Mouse (Mus musculus): ENCODE measurements around the gene Nipsnap1. TPM values are rescaled to one million over a fixed set of nuclear protein-coding genes. Genes with fewer than 3 reads are reported as not detected.

Gene Nipsnap1
- 10 to 100 TPM; 85.4 to 89.7 TPM for total RNA-seq (2021)
- long read RNA-seq, transcript Nipsnap1-201 (10 exons, 1,926 nt), result major isoform, 65 of 83 reads
- long read RNA-seq, partial matches to known transcripts, result 9 of 83 reads
- long read RNA-seq, other reads (novel, unspliced or antisense), result 9 of 83 reads

- DNase-seq (ENCODE audit: low spot score in 2 of 2), result peak; percentile 76 to 83
Observed at GRCm38 (mm10) chr11:4873755-4874475, at the start of gene Nipsnap1. TSS of gene Nipsnap1 (plus strand) at chr11:4873951.

GRCm38 (mm10) chr11:4826152-4826778 is 47.5 kb upstream of the Nipsnap1 start:
- no peak for DNase-seq (ENCODE audit: low spot score in 2 of 2)

- DNase-seq (ENCODE audit: low spot score in 2 of 2), result no peak
Observed at GRCm38 (mm10) chr11:4827340-4827739, 46.4 kb upstream of the Nipsnap1 start.

GRCm38 (mm10) chr11:4827916-4828315 is 45.8 kb upstream of the Nipsnap1 start:
- no peak for DNase-seq (ENCODE audit: low spot score in 2 of 2)

GRCm38 (mm10) chr11:4831066-4831465 is 42.7 kb upstream of the Nipsnap1 start:
- DNase-seq (ENCODE audit: low spot score in 2 of 2), result no peak

GRCm38 (mm10) chr11:4833295-4833939 is 40.3 kb upstream of the Nipsnap1 start:
- no peak for DNase-seq (ENCODE audit: low spot score in 2 of 2)

- no peak for DNase-seq (ENCODE audit: low spot score in 2 of 2)
Observed at GRCm38 (mm10) chr11:4835436-4835835, 38.3 kb upstream of the Nipsnap1 start.

GRCm38 (mm10) chr11:4836755-4837154 is 37.0 kb upstream of the Nipsnap1 start:
- DNase-seq (ENCODE audit: low spot score in 2 of 2), result peak; percentile 52 to 64

GRCm38 (mm10) chr11:4837342-4837741 is 36.4 kb upstream of the Nipsnap1 start:
- no peak for DNase-seq (ENCODE audit: low spot score in 2 of 2)

- DNase-seq (ENCODE audit: low spot score in 2 of 2), result no peak
Observed at GRCm38 (mm10) chr11:4838235-4838634, 35.5 kb upstream of the Nipsnap1 start.

- DNase-seq (ENCODE audit: low spot score in 2 of 2), result no peak
Observed at GRCm38 (mm10) chr11:4840942-4841526, 32.7 kb upstream of the Nipsnap1 start.

- DNase-seq (ENCODE audit: low spot score in 2 of 2), result peak; percentile 45 to 54
Observed at GRCm38 (mm10) chr11:4848483-4849248, 25.1 kb upstream of the Nipsnap1 start.

GRCm38 (mm10) chr11:4849258-4849943 is 24.4 kb upstream of the Nipsnap1 start, which contains the start of gene Nf2:
TSS of gene Nf2 (minus strand) at chr11:4849536.
- peak; percentile 97 for DNase-seq (ENCODE audit: low spot score in 2 of 2)

GRCm38 (mm10) chr11:4850404-4850803 is 23.3 kb upstream of the Nipsnap1 start:
- no peak for DNase-seq (ENCODE audit: low spot score in 2 of 2)

GRCm38 (mm10) chr11:4853021-4853420 is 20.7 kb upstream of the Nipsnap1 start:
- DNase-seq (ENCODE audit: low spot score in 2 of 2), result no peak

- DNase-seq (ENCODE audit: low spot score in 2 of 2), result no peak
Observed at GRCm38 (mm10) chr11:4854181-4854580, 19.6 kb upstream of the Nipsnap1 start.

GRCm38 (mm10) chr11:4858416-4858815 is 15.3 kb upstream of the Nipsnap1 start:
- DNase-seq (ENCODE audit: low spot score in 2 of 2), result no peak

GRCm38 (mm10) chr11:4860986-4861385 is 12.8 kb upstream of the Nipsnap1 start:
- no peak for DNase-seq (ENCODE audit: low spot score in 2 of 2)

- no peak for DNase-seq (ENCODE audit: low spot score in 2 of 2)
Observed at GRCm38 (mm10) chr11:4861816-4862604, 11.7 kb upstream of the Nipsnap1 start.

Data from layer of hippocampus, postnatal 10 days (tissue).